Mouse (Mus musculus) left cerebral cortex, adult 11 months (tissue): ENCODE measurements around the gene Myocd.

Source experiments
- DNase-seq: peaks from one replicate; pipeline ENCODE4 v3.0.0; 2022; ENCODE audit warnings: low spot score

Gene Myocd

DNA sequence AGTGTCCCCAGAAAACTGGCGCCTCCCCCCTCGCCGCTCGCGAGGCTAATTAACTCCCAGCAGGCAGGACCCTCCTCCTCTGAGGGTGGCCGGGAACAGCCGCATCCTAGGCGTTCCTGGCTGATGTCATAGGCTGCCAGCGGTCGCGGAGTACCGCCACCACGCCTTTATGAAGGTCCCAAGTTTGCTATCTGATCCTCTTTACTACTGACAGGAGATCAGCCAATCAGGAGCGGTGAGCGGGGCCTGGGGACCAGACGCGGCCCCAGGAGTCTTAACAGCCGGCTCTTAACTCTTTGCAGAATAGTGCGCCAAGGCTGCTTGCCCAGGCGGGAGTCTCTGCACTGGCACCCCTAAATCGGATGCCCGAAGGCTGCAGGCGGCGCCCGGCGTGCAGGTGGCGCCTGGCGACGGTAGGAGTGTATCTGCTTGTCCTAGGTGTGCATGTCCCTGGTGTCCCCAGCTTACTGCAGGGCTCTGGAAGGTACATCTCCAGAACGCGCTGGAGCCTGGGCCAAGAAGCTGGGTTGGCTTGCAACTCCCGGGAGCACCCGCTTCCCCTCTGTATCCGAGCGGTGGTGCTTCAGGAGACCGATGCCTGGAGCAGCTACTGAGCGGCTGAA is at the start of gene Myocd:
Gene Myocd, minus strand, starts transcription at position 139 of the 623 bp plus-strand sequence.
- DNase-seq: no peak

DNA sequence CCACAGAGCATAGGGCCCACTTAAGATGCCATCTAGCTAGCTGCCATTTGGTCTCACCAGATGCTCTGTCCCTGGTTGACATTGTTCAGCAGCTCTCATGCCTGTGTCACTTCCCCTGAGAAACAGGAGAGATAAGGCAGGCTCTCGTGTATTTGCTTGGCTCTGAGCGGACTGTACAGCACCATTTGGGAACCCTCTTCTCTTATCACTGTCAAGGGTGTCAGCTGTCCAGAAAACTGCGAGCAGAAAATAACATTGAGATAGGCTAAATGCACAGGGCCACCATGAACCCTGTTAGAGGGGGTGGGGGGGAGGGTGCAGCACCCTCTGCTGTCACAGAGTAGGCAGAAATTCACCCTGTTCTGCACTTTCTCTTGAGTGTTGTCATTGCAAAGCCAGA is 34.0 kb upstream of the Myocd start:
- DNase-seq: no peak

DNA sequence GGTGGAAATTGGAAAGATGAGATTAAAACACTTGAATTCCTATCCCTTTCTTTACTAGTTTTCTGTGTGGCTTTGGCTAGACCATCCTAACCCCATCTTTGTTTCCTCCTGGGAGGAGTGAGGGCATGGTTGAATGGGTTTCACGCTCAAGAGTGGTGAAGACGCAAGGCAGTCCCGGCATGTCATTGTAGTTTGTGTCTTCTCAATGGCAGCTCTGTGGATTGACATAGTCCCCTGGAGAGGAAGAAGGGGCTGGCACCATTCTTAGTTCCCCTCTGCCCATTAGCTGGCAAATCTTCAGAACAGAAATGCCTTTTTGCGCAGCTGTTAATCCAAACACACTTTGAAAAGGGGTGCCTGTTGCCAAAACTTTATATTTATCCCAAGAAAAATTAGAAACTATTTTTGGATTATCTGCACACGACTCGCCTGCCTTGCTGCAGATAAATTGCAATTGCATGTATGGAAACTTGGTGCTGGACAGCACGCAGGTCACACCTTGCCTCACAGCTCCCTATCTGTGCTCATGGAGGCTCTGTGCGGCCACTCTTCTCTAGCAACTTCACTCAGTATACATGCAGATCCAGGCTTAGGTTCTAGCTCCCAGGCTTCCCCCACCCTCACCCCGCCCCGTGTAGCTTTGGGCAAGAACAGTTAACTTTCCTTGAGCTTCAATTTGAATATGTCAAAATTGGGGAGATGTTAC is 24.5 kb upstream of the Myocd start:
- DNase-seq: no peak

DNA sequence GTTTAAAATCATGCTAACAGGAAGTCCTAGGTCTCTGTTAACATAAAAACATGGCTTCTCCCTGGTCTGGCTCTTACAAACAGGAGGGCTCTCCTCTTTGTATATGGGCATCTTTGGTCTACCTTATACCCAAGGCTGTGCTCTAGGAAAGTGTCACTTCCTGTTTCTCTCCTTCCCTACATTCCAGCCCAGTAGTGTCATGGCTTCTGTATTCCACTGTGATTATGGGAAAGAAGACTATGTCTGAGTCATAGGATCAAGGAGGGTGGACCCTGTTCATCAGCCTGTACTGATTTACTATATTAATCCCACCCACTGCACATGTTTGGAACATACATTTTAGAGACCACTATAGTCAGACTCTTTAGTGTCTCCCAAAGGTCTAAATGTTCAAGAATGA is 23.2 kb upstream of the Myocd start:
- no peak for DNase-seq

- no peak for DNase-seq
These were observed 17.9 kb upstream of the Myocd start for GRCm38 (mm10) chr11:65287706-65288105.

GRCm38 (mm10) chr11:65286211-65286610 is 16.4 kb upstream of the Myocd start:
- DNase-seq: no peak

DNA sequence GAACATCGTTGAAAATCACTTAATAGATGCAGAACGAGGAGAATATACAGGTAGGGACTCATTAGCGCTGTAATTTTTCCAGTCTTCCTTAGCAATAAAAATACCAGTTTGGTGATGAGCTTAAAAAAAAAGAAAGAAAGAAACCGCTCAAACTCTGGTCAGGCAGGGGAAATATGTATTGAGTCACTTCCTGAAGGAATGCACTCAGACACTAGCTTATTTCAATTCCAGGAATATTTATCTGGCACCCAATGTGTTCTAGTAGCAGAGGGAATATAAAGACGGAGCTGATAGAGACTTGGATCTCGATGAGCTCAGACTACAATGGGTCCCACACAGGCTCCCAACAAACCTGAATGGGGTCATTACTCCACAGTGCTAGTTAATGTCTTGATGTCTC is 5.7 kb upstream of the Myocd start:
- DNase-seq: no peak

GRCm38 (mm10) chr11:65271000-65271399 is 1.2 kb upstream of the Myocd start:
- DNase-seq: no peak

DNA sequence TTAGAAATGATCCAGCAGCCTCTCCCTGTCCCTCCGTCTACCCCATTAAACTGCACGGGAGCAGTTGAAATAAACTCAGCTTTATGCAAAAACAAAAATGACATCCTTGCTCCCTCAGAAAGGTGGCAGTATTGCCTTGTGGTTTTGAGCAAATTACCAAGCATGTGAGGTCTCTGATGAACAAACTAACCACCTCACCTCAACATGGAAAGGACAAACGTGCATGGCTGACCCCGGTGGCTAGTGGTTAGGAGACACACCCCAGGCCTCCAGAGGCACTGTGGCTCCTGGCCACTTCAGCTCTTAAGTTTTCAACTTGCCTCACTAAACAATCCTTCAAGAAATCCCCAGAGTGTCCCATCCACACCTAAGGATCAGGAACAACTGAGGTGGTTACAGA is 1.5 kb downstream of the Myocd start:
- DNase-seq: no peak

- DNase-seq: no peak
These were observed 6.3 kb downstream of the Myocd start for GRCm38 (mm10) chr11:65263466-65263865.

DNA sequence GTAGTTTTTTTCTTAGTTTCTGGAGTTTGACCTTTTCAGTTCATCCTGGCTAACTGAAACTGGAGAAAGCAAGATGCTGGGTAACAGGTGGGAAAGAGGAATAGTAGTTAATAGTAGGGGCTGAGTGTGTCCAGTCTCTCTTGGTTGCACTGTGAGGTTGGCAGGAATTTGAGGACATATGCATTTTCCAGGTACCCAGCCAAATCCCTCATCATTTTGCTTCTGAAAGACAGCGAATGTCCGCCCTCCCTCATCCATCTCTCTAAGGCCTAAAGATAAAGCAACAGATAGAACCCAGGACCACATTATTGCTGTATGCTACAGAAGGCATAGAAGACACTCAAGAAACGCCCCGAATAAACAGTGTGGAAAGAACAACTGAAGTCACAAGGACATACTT is 10.8 kb downstream of the Myocd start:
- no peak for DNase-seq

DNA sequence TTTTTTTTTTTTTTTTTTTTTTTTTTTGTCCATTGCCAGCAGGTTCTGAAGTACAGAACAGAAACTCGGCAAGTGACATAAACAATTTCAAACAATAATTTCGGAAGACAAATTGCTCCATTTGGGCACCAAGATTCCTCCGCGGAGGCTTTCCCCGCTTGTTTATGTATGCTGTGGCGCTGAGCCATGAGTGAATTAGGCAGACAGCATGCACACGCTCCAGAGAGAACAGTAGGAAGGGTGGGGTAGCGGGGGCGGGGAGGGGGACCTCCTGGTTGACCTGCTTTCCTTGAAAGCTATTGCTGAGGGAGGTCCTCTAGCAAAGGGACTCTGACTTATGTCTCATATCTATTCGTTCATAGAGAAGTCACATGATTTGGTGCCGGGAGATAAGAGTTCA is 13.6 kb downstream of the Myocd start:
- DNase-seq: no peak

DNA sequence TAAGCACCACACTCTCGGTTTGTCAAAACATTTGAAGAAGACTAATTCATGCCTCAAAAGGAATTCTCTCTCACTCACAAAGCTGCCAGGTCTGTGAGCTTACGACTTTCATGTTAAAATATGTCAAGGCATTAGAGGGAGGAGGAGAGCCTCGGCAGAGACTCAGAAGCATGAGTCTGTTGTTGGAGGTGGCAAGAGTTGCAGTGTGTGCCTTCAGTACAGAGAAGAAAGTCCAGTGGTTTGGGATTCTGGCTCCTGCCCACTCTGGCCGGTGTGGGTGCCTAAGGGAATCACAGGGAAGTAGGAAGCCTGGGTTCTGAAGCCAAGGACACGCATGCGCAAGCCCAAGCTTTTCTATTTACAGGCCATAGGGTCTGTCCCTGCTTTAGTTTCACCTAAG is 14.2 kb downstream of the Myocd start:
- no peak for DNase-seq

DNA sequence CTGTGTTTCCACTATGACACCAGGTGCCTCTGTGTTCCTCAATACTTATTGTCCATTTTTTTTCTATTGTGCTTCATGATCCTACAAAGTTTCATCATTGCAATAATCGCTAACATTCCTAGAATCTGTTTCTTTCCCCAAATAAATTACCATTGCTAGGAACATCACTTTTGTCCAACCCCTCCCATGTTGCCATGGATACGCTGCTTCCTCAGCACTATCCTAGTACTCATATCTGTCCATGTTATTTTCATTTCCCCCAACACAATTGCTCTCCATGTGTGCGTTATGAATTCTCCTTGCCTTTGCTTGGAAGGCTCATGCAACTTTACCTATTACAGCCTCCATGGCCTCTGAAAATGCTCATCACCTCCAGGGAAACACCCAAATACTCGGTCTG is 19.4 kb downstream of the Myocd start:
- no peak for DNase-seq

DNA sequence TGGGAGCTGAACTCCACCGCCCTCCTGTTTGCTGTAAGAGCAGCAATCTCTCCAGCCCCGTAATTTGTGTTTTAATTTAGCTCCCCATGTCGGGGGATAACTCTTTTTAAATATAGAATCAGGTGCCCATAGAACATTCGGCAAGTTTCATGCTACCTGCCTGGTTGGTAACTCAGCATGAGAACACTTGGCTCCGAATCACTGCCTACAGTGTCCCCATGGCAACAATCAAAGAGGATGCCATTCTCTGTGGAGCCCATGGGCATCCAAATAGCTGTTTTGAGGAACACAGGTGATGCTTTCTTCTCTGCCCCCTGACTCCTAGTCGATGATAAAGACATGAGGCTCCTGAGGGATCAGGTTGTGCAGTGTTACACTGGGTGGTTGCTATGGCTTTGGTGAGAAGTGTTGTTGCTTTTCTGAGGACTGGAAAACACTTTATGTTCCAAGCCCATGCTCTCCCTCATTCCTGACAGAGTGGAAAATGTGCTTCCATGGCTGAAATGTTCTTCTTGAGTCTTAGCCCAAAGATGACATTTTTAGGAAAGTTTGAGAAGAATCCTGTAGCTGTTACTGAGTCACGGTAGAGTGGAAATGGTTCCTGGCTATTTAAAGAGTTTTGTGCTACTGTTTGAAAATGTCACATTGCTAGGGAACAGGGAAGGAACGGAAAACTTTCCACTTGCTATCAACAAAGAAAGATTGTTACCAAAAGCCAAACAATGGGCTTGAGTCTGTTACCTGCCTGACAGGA is 23.3 kb downstream of the Myocd start:
- no peak for DNase-seq

DNA sequence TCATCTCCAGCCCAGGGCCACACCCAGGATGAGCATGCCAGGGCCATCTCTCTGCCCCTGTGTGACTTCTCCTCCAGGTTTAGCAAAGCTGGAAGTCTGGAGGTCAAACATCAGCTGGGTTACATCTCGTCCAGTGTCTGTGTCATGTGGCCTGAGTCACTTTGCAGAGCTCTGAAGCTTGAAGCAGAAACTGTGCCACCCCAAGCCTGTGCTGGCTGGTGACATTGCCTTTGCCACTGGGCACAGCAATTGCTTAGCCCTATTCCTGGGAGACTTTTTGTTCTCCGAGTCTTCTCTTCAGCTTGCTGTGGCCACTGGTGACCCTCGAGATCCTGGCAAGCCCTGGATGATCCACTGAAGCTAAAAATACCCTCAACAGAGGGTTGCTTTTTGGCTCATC is 26.2 kb downstream of the Myocd start:
- DNase-seq: no peak

DNA sequence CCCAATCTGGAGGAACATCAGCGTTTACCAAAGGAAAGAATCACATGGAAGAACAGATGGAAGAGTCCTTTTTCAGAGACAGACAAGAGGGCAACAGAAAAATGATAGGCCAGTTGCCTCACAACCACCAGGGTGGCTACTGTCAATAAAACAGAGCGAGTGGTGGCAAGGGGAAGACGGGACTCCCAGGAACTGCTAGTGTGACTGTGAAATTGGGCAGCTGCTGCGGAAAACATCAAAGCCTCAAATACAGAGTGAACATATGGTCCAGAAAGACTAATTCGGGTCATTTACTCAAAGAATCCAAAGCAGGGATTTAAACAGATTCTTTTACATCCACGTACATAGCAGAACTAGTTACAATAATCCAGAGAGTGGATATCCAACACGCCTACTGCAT is 29.3 kb downstream of the Myocd start:
- DNase-seq: no peak

- DNase-seq: no peak
These were observed 31.9 kb downstream of the Myocd start for GRCm38 (mm10) chr11:65237896-65238295.

DNA sequence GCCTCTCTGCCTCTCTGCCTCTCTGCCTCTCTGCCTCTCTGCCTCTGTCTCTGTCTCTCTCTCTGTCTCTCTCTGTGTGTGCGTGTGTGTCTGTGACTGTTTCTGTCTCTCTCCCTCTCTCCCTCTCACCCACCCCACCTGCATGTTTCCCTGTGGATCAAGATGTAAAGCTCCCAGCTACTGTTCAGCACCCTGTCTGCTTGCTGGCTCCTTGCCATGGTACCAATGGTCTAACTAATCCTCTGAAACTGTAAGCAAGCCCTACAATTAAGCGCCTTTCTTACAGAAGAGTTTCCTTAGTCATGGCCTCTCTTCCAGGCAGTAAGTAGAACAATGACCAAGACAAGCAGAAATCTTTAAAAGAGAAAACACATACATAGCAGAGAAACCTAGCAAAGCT is 32.9 kb downstream of the Myocd start:
- no peak for DNase-seq

DNA sequence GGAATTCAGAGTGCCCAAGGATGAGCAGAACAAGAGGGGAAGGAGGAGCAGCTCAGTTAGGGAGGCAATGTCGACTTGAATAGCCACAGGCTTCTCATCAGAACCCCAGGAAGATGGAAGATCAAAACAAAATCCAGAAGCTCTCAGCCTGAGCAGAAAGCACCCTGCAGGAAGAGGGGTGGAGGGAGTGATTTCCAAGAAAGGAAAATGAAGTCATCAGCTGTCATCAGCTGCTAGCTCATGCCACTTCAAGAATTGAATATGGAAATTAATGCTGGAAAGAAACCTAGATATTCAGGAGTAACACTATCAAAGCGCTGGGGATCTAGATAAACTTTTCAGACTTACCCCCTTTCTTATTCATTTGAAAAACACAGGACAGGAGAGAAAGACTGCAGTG is 34.4 kb downstream of the Myocd start:
- no peak for DNase-seq

DNA sequence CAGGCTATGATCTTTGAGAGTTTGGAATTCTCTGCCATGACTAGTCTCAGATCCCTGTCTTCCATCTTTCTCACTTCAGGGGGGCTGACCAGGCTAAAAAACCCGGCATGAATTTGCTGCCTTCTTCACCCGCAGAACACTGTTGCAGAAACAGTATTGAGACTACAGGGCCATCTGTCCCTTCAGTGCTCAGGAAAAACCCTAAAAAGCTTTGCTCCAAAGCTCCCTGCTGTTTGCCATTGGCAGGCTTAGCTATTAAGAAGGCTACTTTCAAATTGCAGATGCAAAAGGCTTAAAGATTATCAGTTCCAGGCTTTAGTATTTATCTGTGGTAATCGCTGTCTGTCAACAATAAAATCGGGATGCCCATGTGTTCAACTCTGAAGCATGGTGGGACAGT is 38.0 kb downstream of the Myocd start:
- DNase-seq: no peak

GRCm38 (mm10) chr11:65226766-65227165 is 43.0 kb downstream of the Myocd start:
- no peak for DNase-seq

DNA sequence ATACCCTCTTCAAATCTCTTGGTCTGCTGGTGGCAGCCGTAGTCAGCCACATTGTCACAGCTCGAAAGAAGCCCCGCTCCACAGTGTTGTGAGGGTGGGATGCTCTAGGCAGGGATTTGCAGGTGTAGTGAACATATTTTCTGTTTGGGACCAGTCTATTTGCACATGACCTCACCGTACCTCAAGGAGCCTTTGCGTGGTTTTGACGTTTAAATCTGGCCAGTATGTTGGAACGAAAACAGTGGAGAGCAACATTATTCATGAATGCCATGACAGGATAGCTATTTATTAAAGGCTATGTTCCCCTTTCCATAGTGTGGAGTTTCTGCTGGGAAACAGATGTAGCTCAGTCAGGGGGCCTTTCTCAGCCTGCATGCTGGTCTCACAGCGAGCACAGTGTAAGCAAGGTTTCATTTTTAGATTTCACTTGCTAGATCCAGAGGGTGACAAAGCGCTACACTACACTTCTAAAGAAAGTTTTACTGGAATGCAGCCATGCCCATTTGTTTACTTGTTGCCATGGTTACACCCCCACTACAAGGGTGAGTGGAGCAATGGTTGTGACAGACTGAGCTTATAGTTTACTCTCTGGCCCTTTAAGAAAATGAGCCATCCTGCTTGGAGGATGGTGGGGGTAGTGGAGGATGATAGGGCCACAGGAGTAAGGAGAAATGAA is 54.7 kb downstream of the Myocd start:
- DNase-seq: peak; percentile 15
